Mouse (Mus musculus) ES-E14 (cell line): ENCODE data around the gene Tkt.

ENCODE experiments used
- CHD2 ChIP-seq: IDR thresholded peaks from 2 replicates; pipeline ENCODE4 v1.6.1; 2014; ENCODE audit warnings: mild to moderate bottlenecking, low read depth, low read length, inconsistent platforms
- MAFK ChIP-seq: IDR thresholded peaks from 2 replicates; pipeline ENCODE4 v1.6.1; 2014; ENCODE audit warnings: mild to moderate bottlenecking, low read depth, low read length, inconsistent platforms; ENCODE audit not compliant: insufficient read depth
- ZC3H11A ChIP-seq: IDR thresholded peaks from 2 replicates; pipeline ENCODE4 v1.6.1; 2012; ENCODE audit warnings: low read depth, mild to moderate bottlenecking, inconsistent platforms, low read length, borderline replicate concordance
- ZNF384 ChIP-seq: IDR thresholded peaks from 2 replicates; pipeline ENCODE4 v1.6.1; 2012; ENCODE audit warnings: low read depth, low read length, inconsistent platforms

- no peak for TF ChIP-seq ZNF384
- TF ChIP-seq CHD2, result no peak
- TF ChIP-seq MAFK, result no peak
- no peak for TF ChIP-seq ZC3H11A
These were observed 35.9 kb downstream of the Tkt start for GRCm38 (mm10) chr14:30584077-30584476.
